Mouse (Mus musculus) brain, embryonic 14.5 days (tissue): ENCODE measurements at regions not wholly inside any gene's neighbourhood (a gene's known extent, or its start where the extent isn't known, plus 50 kb on each side); places are given as distances from the start of the nearest gene placed in this dataset.

Source experiments
- CTCF ChIP-seq: fragments of 200-500 bp; IDR thresholded peaks from 2 replicates; pipeline ENCODE4 v1.5.1; 2012; ENCODE audit warnings: inconsistent platforms, mild to moderate bottlenecking, moderate library complexity, borderline replicate concordance; ENCODE audit not compliant: insufficient read depth, insufficient read length; ENCODE audit errors: extremely low read depth
- POLR2A ChIP-seq: fragments of 200-500 bp; IDR thresholded peaks from 2 replicates; pipeline ENCODE4 v1.6.1; 2012; ENCODE audit warnings: mild to moderate bottlenecking, inconsistent platforms, borderline replicate concordance; ENCODE audit not compliant: poor library complexity, insufficient read depth, insufficient read length, severe bottlenecking; ENCODE audit errors: extremely low read depth

DNA sequence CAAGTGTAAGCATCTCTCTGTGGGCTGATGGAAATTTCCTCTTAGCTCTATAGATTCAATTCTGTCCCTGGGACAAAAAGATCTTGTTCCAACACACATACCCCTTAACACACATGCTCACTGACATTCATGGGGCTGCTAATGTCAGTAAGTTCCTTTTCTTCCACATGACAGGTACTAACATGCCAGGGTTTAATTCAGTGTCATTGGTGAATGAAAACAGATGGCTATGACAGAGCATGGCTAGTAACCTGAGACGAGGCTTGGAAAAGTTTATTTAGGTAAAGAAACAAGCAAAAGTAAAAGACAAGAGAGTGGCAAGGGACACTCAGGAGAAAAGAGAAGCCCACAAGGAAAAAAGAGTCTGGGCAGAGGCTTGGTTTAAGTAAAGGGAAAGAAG, 74.5 kb upstream of the Cd93 start:
- TF ChIP-seq CTCF = no peak
- no peak for TF ChIP-seq POLR2A
